Mouse (Mus musculus) myocyte (in vitro differentiated cells): ENCODE measurements at regions not wholly inside any gene's neighbourhood (a gene's known extent, or its start where the extent isn't known, plus 50 kb on each side); places are given as distances from the start of the nearest gene placed in this dataset.

Source experiments
- CEBPB ChIP-seq: IDR thresholded peaks from 2 replicates; pipeline ENCODE4 v1.6.1; 2011; ENCODE audit warnings: mild to moderate bottlenecking, moderate library complexity; ENCODE audit not compliant: poor library complexity, insufficient read depth, severe bottlenecking
- E2F4 ChIP-seq: IDR thresholded peaks from one replicate; pipeline ENCODE4 v1.6.1; 2011; ENCODE audit warnings: mild to moderate bottlenecking, control low read depth, moderate library complexity; ENCODE audit not compliant: insufficient read depth
- MAX ChIP-seq: IDR thresholded peaks from one replicate; pipeline ENCODE4 v1.6.1; 2011; ENCODE audit warnings: low read depth, mild to moderate bottlenecking, control low read depth
- MYOD1 ChIP-seq, 3 experiments: IDR thresholded peaks; one replicate each; pipeline ENCODE4 v1.6.1; 2011; ENCODE audit warnings: control low read depth in 2 of 3, low read depth in 2 of 3, mild to moderate bottlenecking in 2 of 3, moderate library complexity in 1 of 3; ENCODE audit not compliant: insufficient read length in 2 of 3, control insufficient read depth in 1 of 3
- MYOG ChIP-seq, 3 experiments: IDR thresholded peaks; one replicate each; pipeline ENCODE4 v1.6.1; 2011; ENCODE audit warnings: control low read depth in 2 of 3, low read depth in 2 of 3, mild to moderate bottlenecking in 2 of 3; ENCODE audit not compliant: insufficient read length in 2 of 3, control insufficient read depth in 1 of 3, insufficient read depth in 1 of 3
- POLR2A ChIP-seq: IDR thresholded peaks from one replicate; pipeline ENCODE4 v1.6.1; 2011; ENCODE audit warnings: low read depth, mild to moderate bottlenecking, control low read depth, moderate library complexity; ENCODE audit not compliant: insufficient read length
- POLR2AphosphoS2 ChIP-seq: IDR thresholded peaks from one replicate; pipeline ENCODE4 v1.6.1; 2011; ENCODE audit warnings: low read depth, control low read depth; ENCODE audit not compliant: insufficient read length
- REST ChIP-seq: IDR thresholded peaks from one replicate; pipeline ENCODE4 v1.6.1; 2011; ENCODE audit warnings: mild to moderate bottlenecking, control low read depth, moderate library complexity; ENCODE audit not compliant: insufficient read depth, insufficient read length
- SRF ChIP-seq: IDR thresholded peaks from one replicate; pipeline ENCODE4 v1.6.1; 2011; ENCODE audit warnings: low read depth; ENCODE audit not compliant: control insufficient read depth, insufficient read length
- TCF12 ChIP-seq: IDR thresholded peaks from one replicate; pipeline ENCODE4 v1.6.1; 2011; ENCODE audit warnings: mild to moderate bottlenecking, control low read depth; ENCODE audit not compliant: poor library complexity, insufficient read depth, severe bottlenecking
- TCF3 ChIP-seq: IDR thresholded peaks from one replicate; pipeline ENCODE4 v1.6.1; 2011; ENCODE audit warnings: low read depth, control low read depth; ENCODE audit not compliant: insufficient read length
- USF1 ChIP-seq: IDR thresholded peaks from one replicate; pipeline ENCODE4 v1.6.1; 2011; ENCODE audit warnings: low read depth, mild to moderate bottlenecking, control low read depth, moderate library complexity

- TF ChIP-seq POLR2A: no peak
- TF ChIP-seq MYOD1 (IDR thresholded peaks at IDR 0.05; ENCODE audit: control insufficient read depth in 1 of 3, insufficient read length in 2 of 3, low read depth in 2 of 3): no peak
- TF ChIP-seq MAX: no peak
- TF ChIP-seq E2F4: no peak
- TF ChIP-seq CEBPB: no peak
- no peak for TF ChIP-seq TCF3
- no peak for TF ChIP-seq MYOG (IDR thresholded peaks at IDR 0.05; ENCODE audit: control insufficient read depth in 1 of 3, insufficient read depth in 1 of 3, insufficient read length in 2 of 3, low read depth in 2 of 3)
- TF ChIP-seq SRF: no peak
- no peak for TF ChIP-seq TCF12
- no peak for TF ChIP-seq USF1
- TF ChIP-seq POLR2AphosphoS2: no peak
- TF ChIP-seq REST: no peak
Measured at GRCm38 (mm10) chr7:115230525-115230924, 487.0 kb downstream of the Insc start.
